Mouse (Mus musculus): ENCODE data around the gene Fbln5.

GRCm38 (mm10) chr12:101789250-101789649, 29.6 kb downstream of the Fbln5 start:
- TF ChIP-seq TAL1 (IDR thresholded peaks at IDR 0.05; ENCODE audit: low read length): no peak
- no peak for TF ChIP-seq GATA1 (IDR thresholded peaks at IDR 0.05; ENCODE audit: low read length)

Measured in erythroblast, embryonic 14.5 days (primary cell).